Mouse (Mus musculus) brain, embryonic 18.5 days (tissue): Measurements from ENCODE around the gene Rpl7l1.

Experiments
- DNase-seq: peaks from one replicate; pipeline ENCODE4 v3.0.0-alpha.2; 2012; ENCODE audit warnings: low read depth, low spot score

Gene Rpl7l1

DNA sequence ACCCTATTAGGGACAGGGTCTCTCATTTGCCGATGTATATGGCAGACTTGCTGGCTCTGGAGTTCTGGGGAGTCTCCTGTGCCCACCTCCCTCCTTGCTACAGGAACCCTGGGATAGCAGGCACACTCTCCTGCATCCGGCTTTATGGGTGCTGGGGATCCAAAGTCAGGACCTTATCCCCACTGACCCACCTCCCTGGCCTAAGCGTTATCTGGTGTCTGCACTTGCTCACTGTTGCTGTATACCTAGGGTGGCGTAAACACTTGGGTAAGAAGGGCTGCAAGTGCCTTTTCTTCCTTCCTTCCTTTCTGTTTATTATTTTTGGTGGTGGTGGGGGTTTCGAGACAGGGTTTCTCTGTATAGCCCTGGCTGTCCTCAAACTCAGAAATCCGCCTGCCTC is 41.2 kb downstream of the Rpl7l1 start:
- no peak for DNase-seq

DNA sequence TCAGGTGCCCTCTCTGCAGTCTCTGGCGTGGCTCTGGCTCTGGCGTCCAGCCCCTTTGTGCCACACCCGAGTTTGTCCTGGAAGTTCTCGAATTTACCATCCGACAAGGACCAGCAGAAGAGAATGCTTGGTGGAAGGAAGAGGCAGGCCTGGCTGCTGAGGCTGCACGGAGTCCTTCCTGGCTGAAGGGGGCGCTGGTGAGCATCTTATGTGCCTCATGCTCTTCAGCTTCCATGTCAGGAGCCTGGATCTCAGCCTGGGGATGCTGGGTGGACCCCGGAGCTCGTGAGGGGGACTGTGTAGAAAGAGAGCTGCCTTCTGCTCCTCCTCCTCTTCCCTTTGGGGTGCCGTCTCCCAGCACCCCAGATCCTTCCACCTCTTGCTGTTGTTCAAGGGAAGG is 46.3 kb downstream of the Rpl7l1 start:
- DNase-seq = no peak

DNA sequence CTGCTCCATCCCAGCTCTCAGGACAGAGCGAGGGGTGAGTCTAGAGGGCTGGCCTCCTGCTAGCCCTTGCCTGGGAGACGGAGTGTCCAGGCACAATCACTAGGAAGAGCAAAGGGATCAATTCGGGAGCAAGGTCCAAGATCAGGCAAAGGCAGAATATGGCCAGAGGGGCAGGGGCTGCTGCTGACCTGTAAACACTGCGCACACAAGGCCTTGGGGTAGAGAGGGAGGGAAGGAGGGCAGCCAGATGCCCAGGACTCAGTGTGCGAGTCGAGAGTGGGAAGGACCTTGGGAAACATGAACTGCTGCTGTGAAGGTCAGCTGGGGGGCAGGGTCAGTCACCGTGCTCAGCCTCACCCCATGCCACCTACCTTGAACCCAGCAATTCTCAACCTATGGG is 47.2 kb downstream of the Rpl7l1 start:
- DNase-seq = no peak

DNA sequence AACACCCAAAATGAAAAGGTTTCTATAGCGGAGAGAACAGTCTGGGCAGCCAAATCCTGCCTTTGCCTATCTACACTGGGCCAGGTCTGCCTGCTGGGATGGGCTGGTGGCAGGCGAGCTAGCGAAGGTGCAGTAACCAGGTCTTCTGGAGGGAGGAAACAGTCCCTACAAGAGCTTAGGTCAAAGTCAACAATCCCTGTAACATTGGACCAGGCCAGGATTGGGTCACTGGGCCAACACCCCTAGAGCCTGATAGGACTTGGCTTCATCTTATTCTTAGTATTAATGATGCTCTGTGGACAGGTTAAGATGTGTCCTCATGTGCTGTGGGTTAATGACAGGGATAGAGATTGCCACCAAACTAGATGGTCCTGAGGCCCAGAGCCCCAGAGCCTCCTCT is 48.4 kb downstream of the Rpl7l1 start:
- DNase-seq = no peak

DNA sequence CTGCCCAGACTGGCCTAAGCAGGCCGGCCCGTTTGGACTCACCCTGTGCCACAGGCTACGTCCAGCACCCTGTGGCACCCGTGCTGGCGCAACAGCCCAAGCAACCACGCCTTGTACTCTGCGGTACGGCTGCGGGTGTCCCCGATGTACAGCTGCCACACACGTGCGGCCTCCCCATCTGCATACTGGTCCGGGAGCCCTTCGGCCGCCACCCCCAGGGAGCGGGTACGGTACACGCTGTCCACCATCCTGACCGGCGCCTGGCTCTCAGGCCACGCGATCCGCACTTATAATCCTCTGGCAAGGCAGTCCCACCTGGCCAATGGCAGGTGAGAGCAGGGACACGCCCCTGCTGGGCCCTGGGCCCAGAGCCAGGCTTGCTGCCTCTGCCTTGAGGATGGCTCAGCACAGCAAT is 53.6 kb downstream of the Rpl7l1 start, which contains the start of gene Gnmt:
TSS of gene Gnmt (minus strand) at position 265 of the 415 bp plus-strand sequence.
- DNase-seq = no peak

DNA sequence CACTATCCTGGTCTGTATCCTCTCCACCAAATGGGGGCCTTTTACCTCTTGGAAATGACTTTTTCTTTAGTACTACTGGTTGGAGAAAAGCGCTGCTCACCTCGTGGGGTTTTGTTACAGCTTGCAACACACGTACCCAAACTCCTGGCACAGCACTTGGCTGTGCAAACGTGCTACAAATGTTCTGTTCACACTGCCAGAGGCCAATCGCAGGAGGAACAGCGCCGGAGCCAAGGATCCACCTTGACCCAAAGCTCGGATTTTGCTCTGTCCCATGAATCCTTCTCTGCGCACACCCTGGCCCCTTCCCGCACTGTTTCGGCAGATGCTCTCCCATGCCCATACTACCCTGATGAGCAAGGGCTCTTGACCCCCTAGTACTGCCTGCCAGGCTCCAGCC is 54.0 kb downstream of the Rpl7l1 start:
- no peak for DNase-seq

DNA sequence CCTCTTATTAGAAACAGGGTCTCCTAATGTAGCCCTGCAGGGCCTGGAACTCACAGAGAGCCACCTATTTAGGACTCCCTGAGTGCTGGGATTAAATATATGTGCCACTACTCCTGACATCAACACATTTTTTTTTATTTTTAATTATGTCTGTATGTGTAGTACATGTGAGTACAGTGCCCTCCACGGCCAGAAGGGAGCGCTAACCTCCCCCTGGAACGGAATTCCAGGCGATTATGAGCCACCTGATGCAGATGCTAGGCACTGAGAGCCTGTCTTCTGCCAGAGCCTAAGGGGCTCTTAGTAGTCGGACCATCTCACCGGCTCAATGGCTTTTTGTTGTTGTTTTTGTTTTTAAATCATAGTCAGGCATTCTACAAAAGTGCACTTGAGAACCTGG is 54.5 kb downstream of the Rpl7l1 start:
- DNase-seq = no peak

DNA sequence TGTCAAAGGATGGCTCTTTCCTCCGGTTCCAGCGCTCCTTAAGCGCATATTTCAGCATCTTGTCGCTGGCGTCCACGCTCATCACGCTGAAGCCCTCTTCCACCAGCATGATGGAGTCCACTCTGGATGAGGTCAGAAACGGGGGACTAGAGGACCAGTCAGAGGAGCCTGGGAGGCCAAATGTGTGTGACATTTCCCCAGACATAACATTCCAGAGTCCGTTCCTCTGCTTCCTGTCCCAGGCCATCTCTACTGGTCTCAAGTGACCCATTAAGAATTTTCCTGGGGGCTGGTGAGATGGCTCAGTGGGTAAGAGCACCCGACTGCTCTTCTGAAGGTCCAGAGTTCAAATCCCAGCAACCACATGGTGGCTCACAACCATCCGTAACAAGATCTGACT is 55.2 kb downstream of the Rpl7l1 start:
- no peak for DNase-seq

DNA sequence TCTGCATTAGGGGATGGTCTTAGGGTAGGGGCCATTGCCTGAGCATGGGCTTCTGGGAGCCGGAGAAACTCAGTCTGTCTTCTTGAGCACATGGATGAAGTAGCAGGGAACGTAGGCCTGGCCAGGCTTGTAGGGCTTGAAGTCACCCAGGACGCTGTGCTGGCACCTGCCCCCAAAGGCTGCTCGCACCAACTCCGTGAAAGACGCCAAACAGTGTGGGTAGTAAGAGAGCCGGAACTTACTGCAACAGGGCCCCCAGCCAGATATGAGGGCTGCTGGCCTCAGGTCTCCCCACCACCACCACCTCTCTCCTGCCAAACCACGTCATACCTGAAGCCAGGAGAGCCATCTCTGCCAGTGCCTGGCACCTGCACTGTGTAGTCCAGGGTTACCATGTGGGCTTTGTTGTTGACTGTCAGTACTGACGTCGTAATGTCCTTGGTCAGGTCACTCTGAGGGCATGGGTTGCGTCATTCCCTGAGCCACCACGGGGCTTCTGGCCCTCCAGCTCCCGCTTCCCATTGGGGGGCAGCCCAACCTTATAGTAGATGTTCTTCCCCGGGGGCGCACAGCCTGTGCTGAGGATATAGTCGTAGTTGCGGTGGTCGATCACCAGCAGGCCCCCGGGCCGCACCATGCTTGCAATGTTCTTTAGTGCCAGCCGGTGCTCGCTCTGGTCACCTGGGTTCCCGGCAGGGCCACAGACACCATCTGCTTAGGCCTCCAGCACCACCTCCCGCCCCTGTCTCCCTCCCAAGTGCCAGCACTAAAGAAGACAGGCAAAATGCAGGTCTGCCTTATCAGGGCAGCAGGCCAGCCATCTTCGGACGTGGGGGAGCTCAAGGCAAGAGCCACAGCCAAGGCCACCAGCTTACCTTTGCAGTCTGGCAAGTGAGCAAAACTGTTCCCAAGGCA is 56.5 kb downstream of the Rpl7l1 start:
- no peak for DNase-seq

DNA sequence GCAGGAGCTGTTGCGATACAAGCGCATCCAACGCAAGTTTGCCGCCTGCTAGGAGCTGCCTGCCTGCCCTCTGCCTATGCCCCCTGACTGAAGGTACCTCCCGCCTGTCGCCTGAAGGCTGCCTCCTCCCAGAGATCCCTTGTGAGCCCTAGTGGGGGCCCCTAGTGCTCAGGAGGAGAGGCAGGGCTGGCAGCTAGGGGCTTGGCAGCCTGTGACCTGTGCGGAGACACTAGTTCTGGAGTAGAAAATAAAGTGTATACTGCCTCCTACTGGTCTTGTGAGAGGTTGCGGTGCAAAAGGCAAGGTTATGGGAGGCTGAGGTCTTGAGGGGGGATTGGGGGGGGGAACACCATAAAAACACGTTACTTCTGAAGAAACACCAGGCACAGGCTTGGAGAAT is 57.2 kb downstream of the Rpl7l1 start:
- no peak for DNase-seq

DNA sequence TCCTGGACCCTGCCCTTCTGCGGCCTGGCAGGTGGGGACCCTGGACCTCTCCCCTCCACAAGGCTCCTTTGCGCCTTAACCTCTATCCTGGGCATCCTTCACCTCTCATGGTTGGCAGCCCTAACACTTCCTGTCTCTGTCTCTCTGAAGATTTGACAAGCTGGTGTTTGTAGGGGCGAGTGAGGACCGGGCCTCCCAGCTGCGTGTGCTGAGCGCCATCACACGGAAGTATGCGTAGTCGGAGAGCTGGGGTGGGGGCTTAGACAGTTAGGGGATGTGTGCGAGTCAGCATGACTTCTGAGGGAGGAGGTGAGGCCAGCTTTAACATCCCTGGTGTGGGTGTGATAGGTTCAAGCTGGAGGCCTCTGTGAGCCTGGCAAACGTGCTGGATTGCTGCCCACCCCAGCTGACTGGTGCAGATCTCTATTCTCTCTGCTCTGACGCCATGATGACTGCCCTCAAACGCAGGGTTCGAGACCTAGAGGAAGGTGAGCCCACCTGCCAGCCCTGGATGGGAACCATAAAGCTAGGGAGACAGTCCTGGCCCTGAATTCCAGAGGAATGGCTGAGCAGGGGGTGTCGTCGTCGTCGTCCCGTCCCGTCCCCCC is 57.9 kb downstream of the Rpl7l1 start:
- no peak for DNase-seq
